Mouse (Mus musculus) brain, embryonic 14.5 days (tissue): ENCODE data around the gene Ncbp3.

Experiments used
- CTCF ChIP-seq: fragments of 200-500 bp; IDR thresholded peaks from 2 replicates; pipeline ENCODE4 v1.5.1; 2012; ENCODE audit warnings: inconsistent platforms, mild to moderate bottlenecking, moderate library complexity, borderline replicate concordance; ENCODE audit not compliant: insufficient read depth, insufficient read length; ENCODE audit errors: extremely low read depth
- POLR2A ChIP-seq: fragments of 200-500 bp; IDR thresholded peaks from 2 replicates; pipeline ENCODE4 v1.6.1; 2012; ENCODE audit warnings: mild to moderate bottlenecking, inconsistent platforms, borderline replicate concordance; ENCODE audit not compliant: poor library complexity, insufficient read depth, insufficient read length, severe bottlenecking; ENCODE audit errors: extremely low read depth

DNA sequence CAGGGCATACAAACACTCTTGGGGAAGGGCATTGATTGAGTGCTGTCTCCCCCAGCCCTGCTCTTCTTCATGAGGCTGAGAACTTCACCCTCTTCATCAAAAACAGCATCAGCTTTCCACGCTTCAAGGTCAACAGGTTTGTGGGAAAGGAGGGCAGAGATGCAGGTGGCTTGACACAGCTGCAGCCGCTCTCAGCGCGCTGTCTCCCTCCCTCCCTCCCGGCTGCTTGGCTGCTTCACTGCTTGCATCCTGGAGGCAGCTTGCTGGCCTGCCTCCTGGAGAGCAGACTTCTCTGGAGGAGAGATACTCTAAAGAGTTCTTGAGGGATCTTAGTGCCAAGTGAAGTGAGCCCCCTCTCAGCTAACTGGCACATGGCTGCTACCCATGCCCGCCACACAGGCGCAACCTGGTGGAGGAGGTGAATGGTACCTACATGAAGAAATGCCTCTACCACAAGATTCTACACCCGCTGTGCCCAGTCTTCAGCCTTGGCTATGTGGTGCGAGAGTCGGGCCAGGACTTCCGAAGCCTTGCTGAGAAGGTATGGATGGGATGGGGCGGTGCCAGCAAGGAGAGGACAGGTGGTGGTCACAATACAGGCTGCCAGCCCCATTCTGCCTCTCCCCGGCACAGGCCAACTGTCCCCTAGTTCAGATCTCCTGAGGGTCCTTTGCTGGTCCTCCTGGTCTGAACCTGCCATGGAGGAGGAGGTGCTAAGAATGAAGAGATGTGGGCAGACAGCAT, 37.9 kb upstream of the Ncbp3 start:
- TF ChIP-seq CTCF (no peak), POLR2A (no peak)
